Mouse (Mus musculus) lung, adult 2 months (tissue): ENCODE data around the gene Patj.

ENCODE experiments used
- CTCF ChIP-seq: fragments of 200-500 bp; IDR thresholded peaks from 2 replicates; pipeline ENCODE4 v1.5.1; 2011; ENCODE audit warnings: mild to moderate bottlenecking, low read length, control low read depth; ENCODE audit not compliant: insufficient read depth
- POLR2A ChIP-seq: fragments of 200-500 bp; IDR thresholded peaks from 2 replicates; pipeline ENCODE4 v1.6.1; 2011; ENCODE audit warnings: low read depth, mild to moderate bottlenecking, control low read depth, low read length, borderline replicate concordance; ENCODE audit errors: extremely low read depth

- TF ChIP-seq CTCF (no peak), POLR2A (no peak)
These were observed 371.8 kb downstream of the Patj start for GRCm38 (mm10) chr4:98767134-98768133.
